Mouse (Mus musculus) urinary bladder, adult 2 months (tissue): ENCODE results near the gene Prkaa2. TPM values are rescaled to one million over a fixed set of nuclear protein-coding genes. Genes with fewer than 3 reads are reported as not detected.

Experiments used
- DNase-seq: peaks from one replicate; pipeline ENCODE4 v3.0.0; 2022; ENCODE audit warnings: low spot score
- polyA plus RNA-seq: library from polyadenylated mRNA; depleted of rRNA; stranded (reverse); fragments of >200 nt; gene quantifications from 2 replicates; pipeline ENCODE4 v1.2.3, GENCODE M21; 2012; rRNA removed

The Prkaa2 gene
- 18.4 and 21.2 TPM in 2 replicates for polyA plus RNA-seq

- peak; percentile 89 for DNase-seq
Measured at GRCm38 (mm10) chr4:105109199-105109989, at the start of gene Prkaa2. Gene Prkaa2 (minus strand): TSS chr4:105109890.

- no peak for DNase-seq
Measured at GRCm38 (mm10) chr4:105159531-105159870, 49.8 kb upstream of the Prkaa2 start.

GRCm38 (mm10) chr4:105158651-105159530 lies 49.2 kb upstream of the Prkaa2 start:
- DNase-seq, result no peak

GRCm38 (mm10) chr4:105158169-105158555 lies 48.5 kb upstream of the Prkaa2 start:
- DNase-seq, result peak; percentile 75

GRCm38 (mm10) chr4:105157276-105158168 lies 47.8 kb upstream of the Prkaa2 start, which contains the start of gene Plpp3:
Gene Plpp3 (plus strand): TSS chr4:105157347.
- peak; percentile 79 for DNase-seq

- no peak for DNase-seq
Measured at GRCm38 (mm10) chr4:105156955-105157275, 47.2 kb upstream of the Prkaa2 start.

- DNase-seq, result no peak
Measured at GRCm38 (mm10) chr4:105156281-105156680, 46.6 kb upstream of the Prkaa2 start.

- no peak for DNase-seq
Measured at GRCm38 (mm10) chr4:105153227-105153626, 43.5 kb upstream of the Prkaa2 start.

GRCm38 (mm10) chr4:105151911-105152690 lies 42.4 kb upstream of the Prkaa2 start:
- DNase-seq, result no peak

GRCm38 (mm10) chr4:105149492-105149891 lies 39.8 kb upstream of the Prkaa2 start:
- DNase-seq, result no peak

GRCm38 (mm10) chr4:105133350-105134050 lies 23.8 kb upstream of the Prkaa2 start:
- DNase-seq, result no peak

GRCm38 (mm10) chr4:105131756-105132314 lies 22.1 kb upstream of the Prkaa2 start:
- DNase-seq, result no peak

GRCm38 (mm10) chr4:105129212-105129611 lies 19.5 kb upstream of the Prkaa2 start:
- no peak for DNase-seq

- DNase-seq, result peak; percentile 47
Measured at GRCm38 (mm10) chr4:105122429-105122828, 12.7 kb upstream of the Prkaa2 start.

GRCm38 (mm10) chr4:105121081-105121480 lies 11.4 kb upstream of the Prkaa2 start:
- no peak for DNase-seq

GRCm38 (mm10) chr4:105113468-105113867 lies 3.8 kb upstream of the Prkaa2 start:
- no peak for DNase-seq

GRCm38 (mm10) chr4:105113042-105113441 lies 3.4 kb upstream of the Prkaa2 start:
- DNase-seq, result no peak

GRCm38 (mm10) chr4:105111770-105112169 lies 2.1 kb upstream of the Prkaa2 start:
- DNase-seq, result no peak

GRCm38 (mm10) chr4:105110684-105111035 lies 970 bp upstream of the Prkaa2 start:
- no peak for DNase-seq

- DNase-seq, result peak; percentile 33
Measured at GRCm38 (mm10) chr4:105109990-105110683, 447 bp upstream of the Prkaa2 start.
